Mouse (Mus musculus) adrenal gland, postnatal 14 days (tissue): ENCODE data around the gene Rora. TPM values are rescaled to one million over a fixed set of nuclear protein-coding genes. Genes with fewer than 3 reads are reported as not detected.

Experiments used
- DNase-seq: peaks from one replicate; pipeline ENCODE4 v3.0.0; 2021; ENCODE audit warnings: mixed read lengths
- total RNA-seq: library from RNA; stranded (reverse); gene quantifications from 2 replicates; pipeline ENCODE4 v1.2.3, GENCODE M21; 2021

The Rora gene
- total RNA-seq, 1 experiment from 2014 or later: 56.5 TPM

DNA sequence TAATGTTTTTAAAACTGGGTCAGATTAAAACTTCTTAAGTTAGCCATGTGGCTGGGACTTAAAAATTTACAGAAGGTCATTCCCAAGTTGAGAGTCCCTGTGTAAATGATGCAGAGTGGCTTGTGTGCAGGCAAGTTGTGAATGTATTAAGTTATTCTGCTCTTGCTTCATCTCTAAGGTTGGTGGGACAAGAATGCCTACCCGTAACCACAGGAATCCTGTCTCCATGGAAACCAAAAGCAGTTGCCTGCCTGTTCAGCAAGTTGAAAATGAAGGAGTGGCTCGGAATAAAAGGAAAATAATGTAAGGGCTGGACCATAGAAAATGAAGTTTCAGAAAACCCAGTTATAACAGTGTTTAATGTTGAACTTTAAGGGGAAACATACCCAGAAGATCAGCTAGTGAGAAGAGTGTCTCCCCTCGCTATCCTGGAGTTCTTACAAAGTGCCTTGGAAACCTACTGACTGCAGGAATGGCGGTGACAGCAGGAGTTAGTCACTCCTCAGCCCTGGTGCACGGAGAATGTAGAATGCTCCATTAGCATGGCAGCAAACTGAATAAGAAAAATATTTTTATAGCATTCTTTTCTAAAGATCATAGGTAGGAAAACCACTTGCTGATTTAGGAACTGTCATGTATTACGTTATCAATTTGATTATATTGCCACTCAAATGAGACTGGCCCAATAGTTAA, 778.4 kb downstream of the Rora start:
- DNase-seq: no peak

DNA sequence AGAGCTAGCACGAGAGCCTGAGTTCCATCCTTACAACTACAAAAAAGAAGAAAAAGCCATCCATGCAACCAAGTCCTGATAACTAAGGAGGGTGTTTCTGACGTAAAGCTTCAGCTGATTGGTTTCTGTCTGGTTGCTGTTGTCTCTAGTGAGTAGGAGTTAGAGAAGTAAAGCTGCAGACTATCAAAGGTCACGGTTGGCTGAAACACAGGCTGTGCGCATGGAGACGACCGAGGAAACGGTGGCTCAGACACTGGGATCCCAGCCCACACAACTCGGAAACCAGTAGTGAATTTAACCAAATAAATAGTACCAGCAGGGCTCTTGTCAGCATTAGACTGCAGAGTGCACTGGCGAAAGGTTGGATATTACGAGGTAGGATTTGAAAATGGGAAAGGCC, 781.6 kb downstream of the Rora start:
- DNase-seq: no peak

DNA sequence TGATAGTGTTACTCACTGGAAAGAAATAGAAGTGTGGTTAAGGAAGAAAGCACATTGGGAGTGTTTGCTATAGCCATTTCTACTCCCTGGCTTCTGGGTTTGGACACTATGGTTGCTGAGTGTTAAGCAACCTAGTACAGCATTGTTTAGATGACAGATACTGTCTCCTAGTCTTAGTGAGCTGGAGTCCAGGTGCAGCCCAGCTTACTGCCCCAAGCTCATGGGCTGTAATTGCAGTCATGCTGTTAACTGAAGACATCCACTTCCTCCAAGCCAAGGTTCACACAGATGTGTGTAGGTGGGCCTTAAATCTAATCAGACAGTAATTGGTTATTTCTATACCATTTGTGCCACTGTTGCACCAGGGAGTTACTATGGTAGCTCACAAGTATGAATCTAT, 782.1 kb downstream of the Rora start:
- DNase-seq: no peak
